Mouse (Mus musculus) kidney, adult 2 months (tissue): Measurements from ENCODE around the gene Esrra.

Experiments used
- CTCF ChIP-seq: fragments of 200-500 bp; conservative IDR thresholded peaks from 2 replicates; pipeline ENCODE4 v1.5.1; 2011; ENCODE audit warnings: low read depth, mild to moderate bottlenecking, control low read depth, low read length, moderate library complexity, mixed read lengths; ENCODE audit not compliant: insufficient read depth, insufficient read length
- POLR2A ChIP-seq: fragments of 200-500 bp; IDR thresholded peaks from one replicate; pipeline ENCODE4 v1.6.1; 2011; ENCODE audit warnings: low read depth, low read length, control low read depth

- TF ChIP-seq CTCF (no peak), POLR2A (no peak)
Observed at GRCm38 (mm10) chr19:6876799-6877198, 44.8 kb downstream of the Esrra start.
